Mouse (Mus musculus) spleen, postnatal 0 days (tissue): Measurements from ENCODE around the gene Ptprcap. TPM values are rescaled to one million over a fixed set of nuclear protein-coding genes. Genes with fewer than 3 reads are reported as not detected.

Source experiments
- polyA plus RNA-seq: library from polyadenylated mRNA; unstranded; fragments of >200 nt; fragmentation: Nextera tagmentation; extraction: Ambion mirVana; gene quantifications from 2 replicates; pipeline ENCODE4 v1.2.1, GENCODE M21; 2015

Gene Ptprcap
- polyA plus RNA-seq: 54.1 and 74.8 TPM in 2 replicates

GRCm38 (mm10) chr19:4153232-4153654, at the start of gene Ptprcap:
Gene Ptprcap (plus strand): TSS chr19:4153604.

GRCm38 (mm10) chr19:4125741-4126696, 27.4 kb upstream of the Ptprcap start, which contains the start of gene Aip:
Gene Aip (minus strand): TSS chr19:4125858.

GRCm38 (mm10) chr19:4139446-4139845, 14.0 kb upstream of the Ptprcap start, which contains the start of gene Gpr152:
Gene Gpr152 (plus strand): TSS chr19:4139787.

GRCm38 (mm10) chr19:4143759-4144268, 9.6 kb upstream of the Ptprcap start, which contains the start of gene Cabp4:
Gene Cabp4 (minus strand): TSS chr19:4144033.

GRCm38 (mm10) chr19:4148491-4148806, 5.0 kb upstream of the Ptprcap start, which contains the start of gene Coro1b:
Gene Coro1b (plus strand): TSS chr19:4148619.

GRCm38 (mm10) chr19:4162646-4163542, 9.5 kb downstream of the Ptprcap start, which contains the start of gene Rps6kb2:
Gene Rps6kb2 (minus strand): TSS chr19:4163354.

GRCm38 (mm10) chr19:4175368-4175947, 22.1 kb downstream of the Ptprcap start, which contains the start of gene Carns1:
Gene Carns1 (minus strand): TSS chr19:4175479.

GRCm38 (mm10) chr19:4190831-4191334, 37.5 kb downstream of the Ptprcap start, which contains the start of gene Tbc1d10c:
Gene Tbc1d10c (minus strand): TSS chr19:4191284.

GRCm38 (mm10) chr19:4191528-4192250, 38.3 kb downstream of the Ptprcap start, which contains the start of gene Ppp1ca:
Gene Ppp1ca (plus strand): TSS chr19:4192065.

GRCm38 (mm10) chr19:4201291-4201909, 48.0 kb downstream of the Ptprcap start, which contains the start of gene Rad9a:
Gene Rad9a (minus strand): TSS chr19:4201662.

Other genes with a start within 250 kb of the Ptprcap start
- 23.3 and 40.3 TPM in 2 replicates for gene Tcirg1, start 246.5 kb upstream of the Ptprcap start, polyA plus RNA-seq
- gene Ndufs8, start 240.8 kb upstream of the Ptprcap start, polyA plus RNA-seq: 167 and 176 TPM in 2 replicates
- 12.5 and 18.9 TPM in 2 replicates for gene Aldh3b1, start 223.8 kb upstream of the Ptprcap start, polyA plus RNA-seq
- 48.2 and 70.6 TPM in 2 replicates for gene Unc93b1, start 218.4 kb upstream of the Ptprcap start, polyA plus RNA-seq
- 0.08 and 0.15 TPM in 2 replicates for gene Aldh3b3, start 195.0 kb upstream of the Ptprcap start, polyA plus RNA-seq
- 0.45 and 0.91 TPM in 2 replicates for gene Aldh3b2, start 181.3 kb upstream of the Ptprcap start, polyA plus RNA-seq
- 7.9 and 9.8 TPM in 2 replicates for gene Acy3, start 167.0 kb upstream of the Ptprcap start, polyA plus RNA-seq
- gene Tbx10, start 160.9 kb upstream of the Ptprcap start, polyA plus RNA-seq: 0.06 TPM in 1 of 2 replicates, not detected in the other
- gene Nudt8, start 153.0 kb upstream of the Ptprcap start, polyA plus RNA-seq: 20.8 and 22.9 TPM in 2 replicates
- gene Gm49405, start 153.0 kb upstream of the Ptprcap start, polyA plus RNA-seq: 0.71 and 0.87 TPM in 2 replicates
- gene Doc2g, start 150.3 kb upstream of the Ptprcap start, polyA plus RNA-seq: 1.3 and 1.6 TPM in 2 replicates
- 162 and 170 TPM in 2 replicates for gene Ndufv1, start 140.8 kb upstream of the Ptprcap start, polyA plus RNA-seq
- 309 and 335 TPM in 2 replicates for gene Gstp1, start 115.6 kb upstream of the Ptprcap start, polyA plus RNA-seq
- gene Gstp2, start 107.6 kb upstream of the Ptprcap start, polyA plus RNA-seq: 7.4 and 12.0 TPM in 2 replicates
- 30.1 and 31.1 TPM in 2 replicates for gene Gstp3, start 94.0 kb upstream of the Ptprcap start, polyA plus RNA-seq
- gene Cabp2, start 72.0 kb upstream of the Ptprcap start, polyA plus RNA-seq: 0.19 TPM in 1 of 2 replicates, not detected in the other
- 172 and 193 TPM in 2 replicates for gene Cdk2ap2, start 56.4 kb upstream of the Ptprcap start, polyA plus RNA-seq
- gene Pitpnm1, start 53.6 kb upstream of the Ptprcap start, polyA plus RNA-seq: 16.6 and 22.5 TPM in 2 replicates
- 46.8 and 51.7 TPM in 2 replicates for gene Aip, start 27.7 kb upstream of the Ptprcap start, polyA plus RNA-seq
- gene Gpr152, start 13.8 kb upstream of the Ptprcap start, polyA plus RNA-seq: not detected in 2 replicates
- gene Cabp4, start 9.6 kb upstream of the Ptprcap start, polyA plus RNA-seq: 0.34 and 0.51 TPM in 2 replicates
- 83.9 and 109 TPM in 2 replicates for gene Coro1b, start 5.0 kb upstream of the Ptprcap start, polyA plus RNA-seq
- gene Rps6kb2, start 9.8 kb downstream of the Ptprcap start, polyA plus RNA-seq: 30.1 and 37.0 TPM in 2 replicates
- 2.5 and 3.6 TPM in 2 replicates for gene Carns1, start 21.9 kb downstream of the Ptprcap start, polyA plus RNA-seq
- gene Tbc1d10c, start 37.7 kb downstream of the Ptprcap start, polyA plus RNA-seq: 26.1 and 34.7 TPM in 2 replicates
- 442 and 443 TPM in 2 replicates for gene Ppp1ca, start 38.5 kb downstream of the Ptprcap start, polyA plus RNA-seq
- 17.5 and 19.7 TPM in 2 replicates for gene Rad9a, start 48.1 kb downstream of the Ptprcap start, polyA plus RNA-seq
- 3.2 and 4.0 TPM in 2 replicates for gene Clcf1, start 60.6 kb downstream of the Ptprcap start, polyA plus RNA-seq
- gene AC109138.7, start 60.8 kb downstream of the Ptprcap start, polyA plus RNA-seq: not detected in 2 replicates
- 30.2 and 35.5 TPM in 2 replicates for gene Pold4, start 78.3 kb downstream of the Ptprcap start, polyA plus RNA-seq
- gene Ssh3, start 115.6 kb downstream of the Ptprcap start, polyA plus RNA-seq: 4.7 and 6.3 TPM in 2 replicates
- gene Ankrd13d, start 129.5 kb downstream of the Ptprcap start, polyA plus RNA-seq: 1.7 and 2.7 TPM in 2 replicates
- gene Grk2, start 152.6 kb downstream of the Ptprcap start, polyA plus RNA-seq: 23.0 and 33.3 TPM in 2 replicates
- 19.6 and 20.3 TPM in 2 replicates for gene Kdm2a, start 244.7 kb downstream of the Ptprcap start, polyA plus RNA-seq